Mouse (Mus musculus): ENCODE results near the gene Chst3. TPM values are rescaled to one million over a fixed set of nuclear protein-coding genes. Genes with fewer than 3 reads are reported as not detected.
A peak's percentile ranks its signal among the peaks of the same experiment; 100 is the strongest.
"Not testable (repeated sequence)": the region's sequence is repeated elsewhere in the genome, so short reads cannot be mapped to it uniquely, and the experiment has no call there.

The Chst3 gene
- polyA plus RNA-seq, 1 experiment from 2014 or later = 1.3 TPM

DNA sequence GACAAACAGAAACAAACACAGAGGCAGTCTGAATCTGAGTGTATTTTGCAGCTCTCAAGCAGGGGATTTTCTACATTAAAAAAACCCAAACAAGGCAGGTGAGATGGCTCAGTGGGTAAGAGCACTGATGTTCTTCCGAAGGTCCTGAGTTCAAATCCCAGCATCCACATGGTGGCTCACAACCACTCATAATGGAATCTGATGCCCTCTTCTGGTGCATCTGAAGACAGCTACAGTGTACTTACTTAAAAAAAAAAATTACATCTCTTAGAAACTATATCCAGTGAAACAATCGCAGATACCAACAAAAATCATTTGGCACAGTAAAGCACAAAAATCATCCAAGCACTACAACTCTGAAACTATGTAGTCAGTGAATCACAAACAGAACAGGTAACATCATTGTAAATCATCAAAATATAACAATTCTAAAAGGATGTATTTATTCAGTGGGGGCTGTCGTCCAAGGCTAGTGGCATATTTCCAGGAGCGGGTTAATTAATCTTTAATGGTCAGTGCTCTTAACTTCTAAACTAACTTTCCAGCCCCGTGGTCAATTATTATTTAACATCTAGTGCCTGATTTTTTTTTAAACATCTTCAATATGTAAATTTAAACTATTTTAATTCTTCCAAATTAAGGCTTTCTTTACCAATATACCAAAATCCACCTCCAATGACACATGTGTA is 2.7 kb upstream of the Chst3 start:
- not testable (repeated sequence) for H3K9me3 ChIP-seq (ENCODE audit: control insufficient read depth, low read length); H3K4me2 ChIP-seq (ENCODE audit: low read length); H3K36me3 ChIP-seq (ENCODE audit: control insufficient read depth, insufficient read depth, low read length); H3K9ac ChIP-seq (ENCODE audit: low read length); H3K4me1 ChIP-seq (replicated peaks; ENCODE audit: control insufficient read depth, insufficient read depth, low read length); H3K4me3 ChIP-seq (ENCODE audit: low read depth, low read length); ATAC-seq (replicated peaks; ENCODE audit: low FRiP score, low TSS enrichment, low read depth); H3K27ac ChIP-seq (ENCODE audit: low read depth); H3K27me3 ChIP-seq (replicated peaks; ENCODE audit: control insufficient read depth, insufficient read depth, low read length); DNase-seq (ENCODE audit: low spot score)
- WGBS = 91% methylated on average over 5 of the region's 5 CpGs

DNA sequence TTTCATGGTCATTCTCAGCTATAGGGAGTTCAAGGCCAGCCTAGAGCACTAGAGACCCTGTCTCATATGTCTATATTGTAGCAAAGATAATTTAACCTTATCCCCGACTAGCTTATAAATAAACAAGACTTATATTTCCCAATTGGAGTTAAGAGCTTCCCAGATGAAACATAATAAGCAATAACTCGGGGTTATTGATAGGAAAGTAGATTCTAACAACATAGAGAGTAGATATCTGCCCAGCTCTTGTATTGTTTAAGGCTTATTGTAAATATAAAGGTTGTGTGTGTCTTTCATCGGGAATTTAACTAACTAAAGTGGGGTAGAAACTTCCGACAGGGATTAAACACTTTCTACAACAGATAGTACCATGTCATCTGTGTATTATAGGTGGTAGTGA is 1.5 kb upstream of the Chst3 start:
- Histone ChIP-seq H3K4me2 (ENCODE audit: low read length) (no peak overlapping the region), H3K9me3 (ENCODE audit: control insufficient read depth, low read length) (no peaks in the 10 kb centered on the region), H3K27me3 (replicated peaks; ENCODE audit: control insufficient read depth, insufficient read depth, low read length) (peaks cover 8% of the 10 kb centered on the region; the same call in 1 of the 2 replicates), H3K36me3 (ENCODE audit: control insufficient read depth, insufficient read depth, low read length) (no peaks in the 10 kb centered on the region), H3K4me3 (ENCODE audit: low read depth, low read length) (no peak overlapping the region), H3K27ac (ENCODE audit: low read depth) (no peak overlapping the region), H3K9ac (ENCODE audit: low read length) (no peak overlapping the region), H3K4me1 (replicated peaks; ENCODE audit: control insufficient read depth, insufficient read depth, low read length) (peaks cover 9% of the 10 kb centered on the region)
- ATAC-seq (replicated peaks; ENCODE audit: low FRiP score, low TSS enrichment, low read depth) = no peak
- WGBS = 79% methylated on average over 4 of the region's 4 CpGs
- no peak for DNase-seq (ENCODE audit: low spot score)

DNA sequence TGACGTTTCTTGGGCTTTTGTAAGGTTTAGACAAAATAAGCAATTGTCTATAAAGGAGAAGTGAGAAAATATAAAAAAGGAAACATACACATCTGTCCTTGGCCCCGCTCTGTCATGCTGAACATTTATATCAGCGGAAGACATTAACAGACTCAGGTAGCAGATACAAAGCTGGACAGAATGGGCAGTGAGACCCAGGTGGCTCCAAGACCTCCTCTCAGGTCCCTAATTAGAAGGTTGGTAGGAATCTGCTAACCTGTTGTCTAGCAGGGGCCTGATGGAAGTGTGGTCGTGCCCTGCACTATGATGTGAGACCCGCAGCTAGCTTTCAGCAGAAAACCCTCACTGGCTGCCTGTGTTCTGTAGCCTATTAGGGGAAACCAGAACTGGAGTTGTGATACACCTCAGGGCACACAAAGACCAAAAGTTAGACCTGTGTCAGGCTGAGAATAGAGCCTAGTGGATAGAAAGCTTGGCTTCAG is 1.0 kb upstream of the Chst3 start:
- Histone ChIP-seq H3K9me3 (ENCODE audit: control insufficient read depth, low read length) (no peaks in the 10 kb centered on the region), H3K9ac (ENCODE audit: low read length) (no peak overlapping the region), H3K27ac (ENCODE audit: low read depth) (no peak overlapping the region), H3K4me1 (replicated peaks; ENCODE audit: control insufficient read depth, insufficient read depth, low read length) (peaks cover 15% of the 10 kb centered on the region), H3K27me3 (replicated peaks; ENCODE audit: control insufficient read depth, insufficient read depth, low read length) (peaks cover 8% of the 10 kb centered on the region; the same call in 1 of the 2 replicates), H3K36me3 (ENCODE audit: control insufficient read depth, insufficient read depth, low read length) (no peaks in the 10 kb centered on the region), H3K4me3 (ENCODE audit: low read depth, low read length) (no peak overlapping the region), H3K4me2 (ENCODE audit: low read length) (peak overlapping the region; percentile 67; the same call in 1 of the 2 replicates)
- ATAC-seq (replicated peaks; ENCODE audit: low FRiP score, low TSS enrichment, low read depth) = no peak
- 77% methylated on average over 5 of the region's 5 CpGs for whole genome bisulfite sequencing
- DNase-seq (ENCODE audit: low spot score) = no peak

DNA sequence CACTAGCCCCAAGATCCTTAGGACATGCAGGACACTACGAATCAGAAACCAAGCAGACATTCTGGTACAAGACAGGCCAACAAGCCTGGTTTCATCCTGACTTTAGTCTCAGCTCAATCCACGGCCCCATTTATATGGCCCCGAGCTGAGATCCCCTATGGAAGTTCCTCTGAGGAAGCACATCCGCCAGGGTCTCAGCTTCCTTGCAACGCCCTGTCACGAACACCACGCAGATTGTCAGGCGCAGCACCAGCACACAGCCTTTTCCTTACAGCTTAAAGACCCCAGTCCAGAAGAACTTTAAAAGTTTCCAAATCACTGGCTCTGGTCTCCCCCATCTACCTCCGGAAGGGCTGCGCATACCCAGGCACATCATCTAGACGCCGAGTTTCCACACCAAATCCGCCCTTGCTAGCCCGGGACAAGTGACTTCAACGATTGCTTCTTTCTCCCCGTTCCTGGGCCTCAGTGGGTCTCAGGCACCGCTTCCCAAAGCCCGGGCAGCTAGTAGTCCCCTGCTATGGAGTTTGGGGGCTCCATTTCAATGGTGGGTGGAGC is 948 bp downstream of the Chst3 start:
- ATAC-seq (replicated peaks; ENCODE audit: low FRiP score, low TSS enrichment, low read depth) = no peak

DNA sequence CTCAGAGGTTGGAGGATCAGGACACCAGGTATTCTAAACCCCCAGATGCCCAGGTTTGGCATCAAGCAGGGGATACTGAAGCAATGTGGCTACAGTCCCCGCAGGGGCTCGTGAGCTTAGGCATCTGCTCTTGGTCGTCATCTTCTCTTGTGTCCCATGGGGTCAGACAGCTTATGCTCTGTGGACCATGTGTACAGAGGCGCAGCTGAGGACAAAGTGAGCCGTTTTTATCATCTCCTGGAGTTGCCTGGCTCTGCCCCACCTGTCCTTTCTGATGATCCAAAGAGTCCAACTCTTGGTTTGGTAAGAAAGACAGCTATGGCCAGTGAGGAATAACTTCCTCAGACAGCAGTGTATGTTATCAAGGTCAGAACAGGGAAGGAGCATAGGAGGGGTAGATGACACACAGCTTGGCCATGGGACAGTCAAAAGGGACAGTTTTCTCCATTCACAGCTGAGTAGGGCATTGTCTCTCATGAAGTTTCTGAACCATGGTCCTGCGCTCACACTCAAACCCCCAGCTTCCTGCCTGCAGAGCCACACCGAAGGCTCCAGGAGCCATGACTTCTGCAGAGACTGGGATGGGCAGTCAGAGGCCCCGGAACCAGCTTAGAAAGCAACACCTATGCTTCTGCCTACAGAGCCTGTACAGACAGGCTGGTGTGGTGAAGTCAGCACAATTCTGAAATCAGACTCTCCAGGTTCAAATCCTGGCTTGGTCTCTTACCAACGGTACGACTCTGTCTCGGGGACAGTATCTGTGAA is 2.5 kb downstream of the Chst3 start:
- ATAC-seq (replicated peaks; ENCODE audit: low FRiP score, low TSS enrichment, low read depth) = no peak
- Histone ChIP-seq H3K9me3 (ENCODE audit: control insufficient read depth, low read length) (no peaks in the 10 kb centered on the region), H3K4me1 (replicated peaks; ENCODE audit: control insufficient read depth, insufficient read depth, low read length) (peaks cover 34% of the 10 kb centered on the region), H3K27ac (ENCODE audit: low read depth) (no peak overlapping the region), H3K27me3 (replicated peaks; ENCODE audit: control insufficient read depth, insufficient read depth, low read length) (peaks cover 8% of the 10 kb centered on the region; the same call in 1 of the 2 replicates), H3K36me3 (ENCODE audit: control insufficient read depth, insufficient read depth, low read length) (no peaks in the 10 kb centered on the region), H3K9ac (ENCODE audit: low read length) (no peak overlapping the region), H3K4me3 (ENCODE audit: low read depth, low read length) (no peak overlapping the region), H3K4me2 (ENCODE audit: low read length) (no peak overlapping the region)
- no peak for DNase-seq (ENCODE audit: low spot score)
- 90% methylated on average over 11 of the region's 11 CpGs for WGBS

More for the DNA sequence above, 948 bp downstream of the Chst3 start:
- peak; percentile 75 for DNase-seq (ENCODE audit: low spot score)
- WGBS = 9% methylated on average over 18 of the region's 18 CpGs
- Histone ChIP-seq H3K9me3 (ENCODE audit: control insufficient read depth, low read length) (no peaks in the 10 kb centered on the region), H3K4me3 (ENCODE audit: low read depth, low read length) (peak overlapping the region; percentile 66), H3K9ac (ENCODE audit: low read length) (peak overlapping the region; percentile 83), H3K4me1 (replicated peaks; ENCODE audit: control insufficient read depth, insufficient read depth, low read length) (peaks cover 24% of the 10 kb centered on the region), H3K36me3 (ENCODE audit: control insufficient read depth, insufficient read depth, low read length) (no peaks in the 10 kb centered on the region), H3K4me2 (ENCODE audit: low read length) (peak overlapping the region; percentile 67), H3K27me3 (replicated peaks; ENCODE audit: control insufficient read depth, insufficient read depth, low read length) (peaks cover 8% of the 10 kb centered on the region; the same call in 1 of the 2 replicates), H3K27ac (ENCODE audit: low read depth) (peak overlapping the region; percentile 83; the same call in 1 of the 2 replicates)

DNA sequence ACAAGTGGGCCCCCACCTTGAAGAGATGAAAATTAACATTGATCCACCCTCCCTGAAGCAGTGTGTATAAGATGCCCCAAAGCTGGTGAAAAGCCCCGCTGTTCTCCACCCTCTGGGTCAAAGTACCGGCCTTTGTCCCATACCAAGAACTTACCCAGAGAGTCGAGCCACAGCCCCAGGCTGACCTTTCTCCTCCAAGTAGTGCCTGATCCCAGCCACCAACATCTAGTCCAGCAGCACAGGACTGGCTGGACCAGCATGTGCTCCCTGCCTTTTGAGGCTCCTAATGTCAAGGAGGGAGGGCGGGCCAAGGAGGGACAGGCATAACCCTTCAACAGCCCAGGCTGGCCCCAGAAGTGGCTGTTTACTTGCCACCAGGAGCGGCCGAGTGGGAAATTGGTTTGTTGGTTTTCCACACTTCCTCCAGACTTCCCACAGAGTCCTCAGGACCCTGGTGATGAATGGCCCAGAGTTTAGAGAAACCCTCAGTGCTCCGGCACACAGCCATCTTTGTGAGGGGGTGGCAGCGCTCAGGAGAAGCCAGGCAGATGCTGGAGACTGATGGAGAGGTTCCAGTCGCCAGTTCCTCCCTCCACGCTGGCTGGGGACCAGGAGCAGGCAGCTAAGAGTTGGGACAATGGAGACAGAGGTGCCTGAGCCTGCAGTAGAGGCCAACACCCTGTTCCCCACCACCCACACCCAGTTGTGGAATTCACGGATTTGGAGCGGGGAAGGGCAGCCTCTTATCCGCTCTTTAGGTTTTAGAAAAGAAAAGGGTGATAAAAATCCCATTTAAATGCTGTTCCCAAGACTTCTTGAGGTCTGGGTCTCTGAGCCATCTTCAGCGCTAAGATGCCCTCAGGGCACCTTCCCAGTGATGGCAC is 3.7 kb downstream of the Chst3 start:
- WGBS = 56% methylated on average over 14 of the region's 14 CpGs
- peaks cover 8% of the 10 kb centered on the region; the same call in 1 of the 2 replicates for H3K27me3 ChIP-seq (replicated peaks; ENCODE audit: control insufficient read depth, insufficient read depth, low read length)

DNA sequence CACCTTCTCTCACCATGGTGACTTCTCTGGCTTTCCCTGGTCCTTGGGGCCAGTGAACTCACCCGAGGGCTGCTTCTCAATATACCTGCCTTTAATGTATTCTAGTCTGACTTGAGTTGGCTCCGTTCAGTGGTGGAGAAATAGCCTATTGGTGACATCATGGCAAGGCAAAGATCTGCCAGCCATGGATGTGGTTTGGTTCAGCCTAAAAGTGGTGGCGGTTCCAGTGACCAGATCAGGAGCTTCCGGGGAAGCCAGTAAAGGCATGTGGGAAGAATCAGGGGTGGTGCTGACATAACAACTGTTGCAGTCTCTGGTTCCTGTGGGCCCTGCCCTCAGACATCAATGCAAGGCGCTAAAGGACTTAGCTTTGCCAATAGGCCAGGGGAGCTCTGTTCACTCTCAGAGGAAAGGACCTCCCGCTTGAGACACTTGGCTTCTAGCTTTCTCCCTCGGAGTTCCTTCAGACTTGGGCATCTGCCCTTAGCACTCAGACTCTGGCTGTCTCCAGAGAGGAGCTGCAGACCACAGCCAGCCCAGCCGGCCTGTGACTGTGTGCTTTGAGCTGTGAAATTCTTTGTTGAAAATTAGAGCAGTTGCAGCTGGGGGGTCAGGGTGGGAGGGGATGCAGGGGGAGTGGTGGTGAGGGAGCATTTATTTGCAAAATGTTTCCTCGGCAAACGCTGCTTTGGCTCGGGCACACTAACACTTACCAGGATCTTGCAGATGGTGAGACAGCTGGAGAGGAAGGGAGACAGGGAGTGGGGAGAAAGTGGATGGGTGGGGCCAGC is 6.3 kb downstream of the Chst3 start:
- Histone ChIP-seq H3K4me3 (ENCODE audit: low read depth, low read length) (no peak overlapping the region), H3K4me1 (replicated peaks; ENCODE audit: control insufficient read depth, insufficient read depth, low read length) (peaks cover 34% of the 10 kb centered on the region), H3K36me3 (ENCODE audit: control insufficient read depth, insufficient read depth, low read length) (no peaks in the 10 kb centered on the region), H3K9me3 (ENCODE audit: control insufficient read depth, low read length) (no peaks in the 10 kb centered on the region), H3K27ac (ENCODE audit: low read depth) (peak overlapping the region; percentile 19), H3K9ac (ENCODE audit: low read length) (no peak overlapping the region), H3K27me3 (replicated peaks; ENCODE audit: control insufficient read depth, insufficient read depth, low read length) (0 out of 2 replicates have a peak, but pooled peaks cover 4% of the 10 kb centered on the region), H3K4me2 (ENCODE audit: low read length) (no peak overlapping the region; the same call in 1 of the 2 replicates)
- DNase-seq (ENCODE audit: low spot score) (no peak), ATAC-seq (replicated peaks; ENCODE audit: low FRiP score, low TSS enrichment, low read depth) (no peak)
- WGBS = 31% methylated on average over 11 of the region's 11 CpGs

More for the DNA sequence above, 3.7 kb downstream of the Chst3 start:
- no peak for ATAC-seq (replicated peaks; ENCODE audit: low FRiP score, low TSS enrichment, low read depth)
- Histone ChIP-seq H3K4me2 (ENCODE audit: low read length) (no peak overlapping the region), H3K9me3 (ENCODE audit: control insufficient read depth, low read length) (no peaks in the 10 kb centered on the region), H3K9ac (ENCODE audit: low read length) (no peak overlapping the region), H3K27ac (ENCODE audit: low read depth) (no peak overlapping the region), H3K36me3 (ENCODE audit: control insufficient read depth, insufficient read depth, low read length) (no peaks in the 10 kb centered on the region), H3K4me1 (replicated peaks; ENCODE audit: control insufficient read depth, insufficient read depth, low read length) (peaks cover 34% of the 10 kb centered on the region), H3K4me3 (ENCODE audit: low read depth, low read length) (no peak overlapping the region)
- DNase-seq (ENCODE audit: low spot score) = no peak

Measured in intestine, embryonic 14.5 days (tissue).